Mouse (Mus musculus): ENCODE measurements around the gene Itpr1.

Itpr1 gene

GRCm38 (mm10) chr6:108418218-108418617, 205.3 kb downstream of the Itpr1 start:
- in situ Hi-C loops (cut with MboI; ENCODE audit: unreplicated experiment in 2 of 2): loop anchor here (10.0 kb wide), 2 partner anchors 297 to 317 kb away; no protein-coding TSS in a partner anchor

DNA sequence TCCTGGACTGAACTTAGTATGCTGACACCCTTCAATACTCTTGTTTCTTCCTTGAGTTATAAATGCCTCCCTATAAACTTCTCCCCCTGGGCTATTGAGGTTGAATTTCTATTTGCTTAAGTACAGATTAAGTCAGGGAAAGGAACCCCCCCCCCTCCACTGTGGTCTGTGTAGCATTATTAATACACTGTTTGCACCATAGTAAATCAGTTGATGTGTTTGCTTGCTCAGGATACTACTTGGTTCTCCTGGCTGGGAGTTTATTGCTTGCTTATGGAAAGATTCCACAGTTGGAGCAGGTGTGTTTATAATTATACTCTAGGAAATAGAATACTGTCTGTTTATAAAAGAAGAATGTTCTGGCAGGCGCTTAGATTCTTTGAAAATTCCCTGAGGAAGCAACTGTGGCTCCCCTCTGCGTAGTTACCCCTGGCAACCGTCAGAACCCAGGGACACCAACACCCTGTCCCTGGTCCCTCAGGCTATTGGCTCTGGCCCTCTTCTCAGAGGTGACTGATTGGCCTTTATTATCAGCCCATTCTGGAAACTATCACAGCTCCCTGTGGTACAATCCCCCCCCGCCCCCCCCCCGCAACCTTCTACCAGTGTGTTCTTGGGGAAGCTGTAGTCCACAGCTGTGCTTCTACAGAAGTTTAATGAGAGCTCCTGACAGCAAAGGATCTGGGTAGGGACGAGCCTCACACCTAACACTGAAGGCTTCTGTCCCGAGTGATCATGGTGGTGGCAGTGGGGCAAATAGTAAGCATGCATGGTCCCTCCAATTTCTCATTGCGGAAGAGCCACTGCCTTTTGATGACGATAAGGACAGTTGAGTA, 212.1 kb downstream of the Itpr1 start:
- in situ Hi-C loops (cut with MboI; ENCODE audit: unreplicated experiment in 2 of 2): loop anchor here in 1 of 2 experiments (5.0 kb wide), 1 partner anchor 277 kb away; no protein-coding TSS in a partner anchor

DNA sequence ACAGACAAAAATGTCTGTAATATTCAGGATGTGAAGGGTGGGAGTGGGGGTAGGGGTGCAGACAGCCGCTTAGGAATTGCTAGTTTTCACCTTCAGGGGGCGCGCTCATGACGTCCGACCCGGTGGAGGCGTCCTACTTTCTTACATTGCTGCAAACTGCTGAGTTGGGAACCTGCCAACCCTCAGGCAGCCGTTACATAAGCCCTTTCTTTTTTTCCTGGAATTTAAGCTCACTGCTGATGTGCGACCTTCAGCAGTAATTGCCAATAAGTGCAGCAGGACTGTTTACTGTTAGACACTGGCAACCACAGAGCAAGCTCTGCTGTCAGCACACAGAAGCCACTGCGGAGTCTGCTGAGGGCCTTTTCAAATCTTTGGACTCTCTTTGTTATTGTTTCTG, 213.9 kb downstream of the Itpr1 start:
- in situ Hi-C loops (cut with MboI; ENCODE audit: unreplicated experiment in 2 of 2): no loop called here

GRCm38 (mm10) chr6:108428383-108428782, 215.5 kb downstream of the Itpr1 start:
- in situ Hi-C loops (cut with MboI; ENCODE audit: unreplicated experiment in 2 of 2): no loop called here

DNA sequence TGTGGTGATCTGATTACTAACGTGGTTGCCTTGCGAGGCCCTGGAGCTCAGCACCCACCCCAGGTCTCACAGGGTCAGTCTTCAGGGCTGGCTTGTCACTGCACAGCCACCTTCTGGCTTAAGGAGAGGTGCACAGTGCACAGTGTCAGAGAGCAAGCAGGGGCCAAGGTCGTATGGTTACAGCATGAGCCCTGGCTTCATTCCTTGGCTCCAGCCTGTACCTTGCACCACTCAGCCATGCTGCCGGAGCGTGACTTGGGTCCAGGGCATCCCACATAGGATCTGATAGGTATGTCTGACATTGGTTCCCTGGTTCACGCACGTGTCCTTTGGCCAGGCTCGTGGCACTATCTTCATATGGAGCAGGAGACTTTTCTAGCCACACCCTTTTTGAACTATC, 217.1 kb downstream of the Itpr1 start:
- in situ Hi-C loops (cut with MboI; ENCODE audit: unreplicated experiment in 2 of 2): no loop called here

GRCm38 (mm10) chr6:108431193-108431592, 218.3 kb downstream of the Itpr1 start:
- in situ Hi-C loops (cut with MboI; ENCODE audit: unreplicated experiment in 2 of 2): no loop called here

GRCm38 (mm10) chr6:108432836-108433235, 219.9 kb downstream of the Itpr1 start:
- in situ Hi-C loops (cut with MboI; ENCODE audit: unreplicated experiment in 2 of 2): no loop called here

DNA sequence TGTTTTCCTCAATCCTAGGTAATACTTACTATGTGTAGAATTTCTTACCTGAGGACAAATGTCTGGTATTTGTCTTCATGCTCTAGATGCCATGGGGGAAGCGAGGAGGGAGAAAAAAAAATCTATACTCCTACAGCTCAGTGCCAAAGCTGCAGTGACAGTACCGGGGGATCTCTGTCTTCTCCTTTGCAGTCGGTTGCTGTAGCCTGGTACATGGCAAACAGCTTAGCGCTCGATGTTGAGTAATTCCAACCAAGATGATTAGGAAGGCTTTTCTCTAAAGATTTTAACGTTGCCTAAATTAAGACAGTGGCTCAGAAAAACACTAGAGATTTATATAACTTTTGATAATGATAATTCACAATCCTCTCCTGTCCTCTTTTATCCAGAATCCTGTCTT, 221.9 kb downstream of the Itpr1 start:
- in situ Hi-C loops (cut with MboI; ENCODE audit: unreplicated experiment in 2 of 2): no loop called here

DNA sequence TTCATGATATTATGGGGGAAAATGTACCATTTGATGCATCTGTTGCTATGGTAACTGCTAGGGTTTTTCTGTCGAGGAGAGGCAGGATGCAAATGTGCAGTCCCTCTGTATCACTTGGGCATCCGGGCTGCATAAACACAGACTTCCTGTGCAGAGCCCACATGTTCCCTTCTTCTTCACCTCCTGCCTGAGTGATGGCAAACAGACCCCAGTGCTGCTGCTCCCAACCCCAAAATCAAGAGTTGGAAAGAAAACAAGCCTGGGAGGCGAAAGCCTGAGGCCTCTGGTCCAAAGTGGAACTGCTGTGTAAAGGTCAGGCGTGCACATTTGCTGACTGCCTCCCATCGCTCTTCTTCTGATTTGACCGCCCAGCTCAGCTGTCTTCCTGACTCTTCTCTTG, 222.6 kb downstream of the Itpr1 start:
- in situ Hi-C loops (cut with MboI; ENCODE audit: unreplicated experiment in 2 of 2): no loop called here

DNA sequence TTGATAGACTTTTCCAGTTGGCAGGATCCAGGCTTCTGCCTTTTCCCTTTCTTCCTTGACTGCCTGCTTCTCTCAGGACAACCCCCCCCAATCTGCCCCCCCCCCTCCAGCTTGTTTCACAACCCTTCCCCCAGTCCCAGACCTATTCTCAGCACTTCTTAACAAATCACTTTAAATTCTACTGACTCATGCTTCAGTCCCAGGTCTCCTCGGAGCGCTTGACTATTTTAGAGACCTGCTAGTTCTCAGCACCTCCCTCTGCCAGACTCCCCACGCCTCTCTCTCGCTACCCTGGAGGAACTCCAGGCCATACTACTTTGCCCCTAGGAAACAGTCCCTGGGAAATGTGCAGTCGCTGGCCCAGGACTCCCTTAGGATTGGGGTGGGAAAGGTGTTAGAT, 223.7 kb downstream of the Itpr1 start:
- in situ Hi-C loops (cut with MboI; ENCODE audit: unreplicated experiment in 2 of 2): no loop called here

DNA sequence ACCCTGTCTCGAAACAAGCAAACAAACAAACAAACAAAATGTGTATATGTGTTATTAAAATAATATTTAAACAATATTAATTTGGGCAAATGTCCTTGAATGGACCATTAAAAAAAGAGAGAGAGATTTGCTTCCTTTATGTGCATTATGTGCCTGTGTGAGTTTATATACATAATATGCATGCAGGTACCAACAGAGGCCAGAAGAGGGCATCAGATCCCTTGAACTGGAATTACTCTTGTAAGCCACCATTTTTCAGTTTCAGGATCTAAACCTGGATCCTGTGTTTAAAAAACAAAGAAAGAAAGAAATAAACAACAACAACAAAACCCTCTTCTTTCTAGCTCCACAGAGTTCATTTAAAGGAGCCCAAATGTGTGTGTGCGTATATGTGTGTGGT, 228.4 kb downstream of the Itpr1 start:
- in situ Hi-C loops (cut with MboI; ENCODE audit: unreplicated experiment in 2 of 2): no loop called here

- in situ Hi-C loops (cut with MboI; ENCODE audit: unreplicated experiment in 2 of 2): no loop called here
Measured at GRCm38 (mm10) chr6:108442291-108442690, 229.4 kb downstream of the Itpr1 start.

GRCm38 (mm10) chr6:108444435-108444834, 231.5 kb downstream of the Itpr1 start:
- in situ Hi-C loops (cut with MboI; ENCODE audit: unreplicated experiment in 2 of 2): no loop called here

DNA sequence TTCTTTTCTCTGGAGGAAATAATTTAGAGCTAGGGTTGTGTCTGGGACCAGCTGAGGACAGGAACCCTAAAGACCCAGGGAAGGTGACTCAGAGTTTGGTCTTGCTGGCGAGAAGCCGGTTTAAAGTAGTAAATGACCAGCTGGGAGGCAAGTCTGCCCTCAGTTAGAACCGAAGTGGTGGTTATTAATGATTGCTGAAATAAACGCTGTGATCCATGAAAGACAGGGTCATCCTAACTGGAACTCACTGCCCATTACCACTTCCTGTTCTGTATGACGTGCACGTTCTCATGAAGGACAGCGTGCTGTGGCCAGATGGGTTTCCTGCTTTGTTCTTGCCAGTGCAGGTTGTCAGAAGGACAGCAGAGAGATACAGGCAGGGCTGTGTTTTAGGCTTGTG, 232.1 kb downstream of the Itpr1 start:
- in situ Hi-C loops (cut with MboI; ENCODE audit: unreplicated experiment in 2 of 2): no loop called here

DNA sequence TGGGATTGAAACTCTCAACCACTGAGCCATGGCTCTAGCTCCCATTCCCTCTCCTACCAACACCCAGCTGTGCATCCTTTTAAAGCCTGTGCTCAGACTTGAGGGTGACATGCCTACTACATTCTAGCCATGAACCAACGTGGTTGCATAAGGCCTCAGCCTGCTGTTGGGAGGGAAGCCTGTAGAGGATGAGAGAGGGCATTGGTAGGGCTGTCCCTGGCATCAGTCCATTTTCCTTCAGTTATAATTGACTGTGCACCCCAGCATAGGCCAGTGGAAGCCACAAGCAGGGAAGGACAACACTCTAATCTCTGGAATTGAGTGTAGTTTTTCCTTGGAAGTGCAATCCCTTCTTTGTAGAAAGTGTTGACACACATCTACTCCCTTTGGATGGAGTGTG, 233.9 kb downstream of the Itpr1 start:
- in situ Hi-C loops (cut with MboI; ENCODE audit: unreplicated experiment in 2 of 2): no loop called here

- in situ Hi-C loops (cut with MboI; ENCODE audit: unreplicated experiment in 2 of 2): no loop called here
Measured at GRCm38 (mm10) chr6:108447179-108447845, 234.4 kb downstream of the Itpr1 start.

GRCm38 (mm10) chr6:108448016-108448735, 235.3 kb downstream of the Itpr1 start:
- in situ Hi-C loops (cut with MboI; ENCODE audit: unreplicated experiment in 2 of 2): no loop called here

DNA sequence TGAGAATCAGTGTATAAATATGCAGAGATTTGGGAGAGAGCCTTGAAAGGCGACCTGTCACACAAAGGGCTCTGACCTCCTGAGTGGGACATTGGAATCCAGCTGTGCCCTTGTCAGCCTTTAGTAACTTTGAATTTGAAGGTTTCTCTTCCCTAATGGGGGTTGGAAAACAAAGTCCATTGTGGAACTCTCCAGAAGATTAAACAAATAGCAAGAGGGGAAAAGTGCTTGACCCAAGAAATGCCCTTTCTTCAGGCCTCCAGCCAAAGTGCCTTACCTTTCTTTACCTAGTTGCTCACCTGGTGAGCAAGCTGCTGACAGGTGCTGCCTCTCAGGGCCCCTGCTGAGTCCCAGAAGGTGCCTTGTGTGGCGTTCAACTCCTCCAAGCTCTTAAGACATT, 236.0 kb downstream of the Itpr1 start:
- in situ Hi-C loops (cut with MboI; ENCODE audit: unreplicated experiment in 2 of 2): no loop called here

GRCm38 (mm10) chr6:108451536-108451935, 238.6 kb downstream of the Itpr1 start:
- in situ Hi-C loops (cut with MboI; ENCODE audit: unreplicated experiment in 2 of 2): no loop called here

DNA sequence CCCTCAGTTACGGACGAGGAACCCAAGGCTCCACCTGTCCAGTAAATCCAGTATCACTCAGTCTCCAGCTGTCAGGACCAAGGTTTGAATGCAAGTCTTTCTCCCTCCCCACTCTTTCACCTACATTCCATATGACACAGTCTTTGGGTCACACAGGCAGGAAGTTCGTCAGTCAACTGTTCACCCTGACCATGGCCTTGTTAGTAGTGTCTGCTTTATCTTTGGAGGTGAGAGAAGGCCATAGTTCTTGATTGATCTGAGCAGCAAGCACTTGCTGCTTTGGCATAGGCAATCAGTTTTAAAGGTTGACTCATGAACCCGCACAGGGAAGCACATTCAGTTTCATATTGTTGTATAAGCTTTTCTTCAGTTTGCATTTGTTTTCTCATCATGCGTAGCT, 240.7 kb downstream of the Itpr1 start:
- in situ Hi-C loops (cut with MboI; ENCODE audit: unreplicated experiment in 2 of 2): no loop called here

All from v-Abl transformed pro-B cells (cell line).